Mouse (Mus musculus) intestine, embryonic 16.5 days (tissue): ENCODE results near the gene Dad1. TPM values are rescaled to one million over a fixed set of nuclear protein-coding genes. Genes with fewer than 3 reads are reported as not detected.

ENCODE experiments used
- polyA plus RNA-seq: library from polyadenylated mRNA; unstranded; fragments of >200 nt; fragmentation: Nextera tagmentation; extraction: Ambion mirVana; gene quantifications from 2 replicates; pipeline ENCODE4 v1.2.1, GENCODE M21; 2015

Dad1 gene
- polyA plus RNA-seq, 1 experiment from 2014 or later = 514 TPM

Other genes starting within 250 kb of the Dad1 start
- 47.4 and 47.8 TPM in 2 replicates for gene Abhd4, start 84 bp upstream of the Dad1 start, polyA plus RNA-seq
- gene Olfr49, start 30.8 kb upstream of the Dad1 start, polyA plus RNA-seq = not detected in 2 replicates
- gene Oxa1l, start 106.7 kb upstream of the Dad1 start, polyA plus RNA-seq = 42.9 and 48.6 TPM in 2 replicates
- 93.8 and 111 TPM in 2 replicates for gene Slc7a7, start 163.7 kb upstream of the Dad1 start, polyA plus RNA-seq
- 249 and 267 TPM in 2 replicates for gene Mrpl52, start 172.8 kb upstream of the Dad1 start, polyA plus RNA-seq
- gene Mmp14, start 177.5 kb upstream of the Dad1 start, polyA plus RNA-seq = 89.7 and 90.7 TPM in 2 replicates
- gene Lrp10, start 210.0 kb upstream of the Dad1 start, polyA plus RNA-seq = 53.4 and 65.3 TPM in 2 replicates
- 1.2 and 1.6 TPM in 2 replicates for gene Rem2, start 222.0 kb upstream of the Dad1 start, polyA plus RNA-seq